Mouse (Mus musculus): ENCODE measurements at regions not wholly inside any gene's neighbourhood (a gene's known extent, or its start where the extent isn't known, plus 50 kb on each side); places are given as distances from the start of the nearest gene placed in this dataset.

- Histone ChIP-seq H3K4me1 (ENCODE audit: control insufficient read depth, insufficient read depth, low read length) (0 out of 2 replicates have a peak, but pooled peaks cover 8% of the 10 kb centered on the region), H3K4me2 (replicated peaks; ENCODE audit: low read depth, low read length, severe bottlenecking) (no peak overlapping the region), H3K27me3 (ENCODE audit: control insufficient read depth, insufficient read depth, low read length) (no peaks in the 10 kb centered on the region), H3K27ac (replicated peaks; ENCODE audit: low read depth, low read length) (no peak overlapping the region), H3K9me3 (ENCODE audit: control insufficient read depth, low read length) (no peaks in the 10 kb centered on the region; the same call in 1 of the 2 replicates), H3K9ac (ENCODE audit: low read depth, low read length, severe bottlenecking) (no peak overlapping the region), H3K4me3 (replicated peaks; ENCODE audit: low read length) (no peak overlapping the region), H3K36me3 (ENCODE audit: control insufficient read depth, insufficient read depth, low read length) (no peaks in the 10 kb centered on the region)
- DNase-seq (ENCODE audit: low spot score): no peak
- no peak for TF ChIP-seq POLR2A (IDR thresholded peaks at IDR 0.05; ENCODE audit: borderline replicate concordance, extremely low read depth, insufficient read depth, insufficient read length)
- no peak for ATAC-seq (ENCODE audit: low FRiP score, low read depth)
- WGBS: 83% methylated on average over 1 of the region's 1 CpGs
Observed at GRCm38 (mm10) chr9:61008446-61008845, 214.1 kb downstream of the Uaca start.

DNA sequence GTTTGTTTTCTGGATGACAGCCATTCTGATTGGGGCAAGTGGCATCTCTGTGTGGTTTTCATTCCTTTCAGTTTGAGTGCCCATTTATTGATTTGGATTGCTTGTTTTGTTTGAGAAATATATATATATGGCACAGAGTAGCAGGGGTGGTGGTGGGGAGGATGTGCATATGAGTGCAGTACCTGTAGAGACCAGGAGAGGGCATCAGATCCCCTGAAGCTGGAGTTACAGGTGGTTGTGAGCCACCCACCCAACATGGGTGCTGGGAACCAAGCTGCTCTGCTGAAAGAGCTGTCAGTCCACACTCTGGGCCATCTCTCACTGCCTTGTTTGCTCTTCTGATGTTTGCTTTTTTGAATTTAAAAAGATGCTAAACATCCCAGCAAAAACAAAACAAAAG, 216.7 kb downstream of the Uaca start:
- ATAC-seq (ENCODE audit: low FRiP score, low read depth) (no peak), DNase-seq (ENCODE audit: low spot score) (no peak)
- no peak for TF ChIP-seq POLR2A (IDR thresholded peaks at IDR 0.05; ENCODE audit: borderline replicate concordance, extremely low read depth, insufficient read depth, insufficient read length)
- no peak overlapping the region for H3K27ac ChIP-seq (replicated peaks; ENCODE audit: low read depth, low read length)
- H3K9ac ChIP-seq (ENCODE audit: low read depth, low read length, severe bottlenecking): no peak overlapping the region
- H3K36me3 ChIP-seq (ENCODE audit: control insufficient read depth, insufficient read depth, low read length): no peaks in the 10 kb centered on the region
- H3K4me2 ChIP-seq (replicated peaks; ENCODE audit: low read depth, low read length, severe bottlenecking): no peak overlapping the region
- H3K27me3 ChIP-seq (ENCODE audit: control insufficient read depth, insufficient read depth, low read length): no peaks in the 10 kb centered on the region
- H3K9me3 ChIP-seq (ENCODE audit: control insufficient read depth, low read length): no peaks in the 10 kb centered on the region; the same call in 1 of the 2 replicates
- H3K4me3 ChIP-seq (replicated peaks; ENCODE audit: low read length): no peak overlapping the region
- peaks cover 18% of the 10 kb centered on the region; the same call in 1 of the 2 replicates for H3K4me1 ChIP-seq (ENCODE audit: control insufficient read depth, insufficient read depth, low read length)

DNA sequence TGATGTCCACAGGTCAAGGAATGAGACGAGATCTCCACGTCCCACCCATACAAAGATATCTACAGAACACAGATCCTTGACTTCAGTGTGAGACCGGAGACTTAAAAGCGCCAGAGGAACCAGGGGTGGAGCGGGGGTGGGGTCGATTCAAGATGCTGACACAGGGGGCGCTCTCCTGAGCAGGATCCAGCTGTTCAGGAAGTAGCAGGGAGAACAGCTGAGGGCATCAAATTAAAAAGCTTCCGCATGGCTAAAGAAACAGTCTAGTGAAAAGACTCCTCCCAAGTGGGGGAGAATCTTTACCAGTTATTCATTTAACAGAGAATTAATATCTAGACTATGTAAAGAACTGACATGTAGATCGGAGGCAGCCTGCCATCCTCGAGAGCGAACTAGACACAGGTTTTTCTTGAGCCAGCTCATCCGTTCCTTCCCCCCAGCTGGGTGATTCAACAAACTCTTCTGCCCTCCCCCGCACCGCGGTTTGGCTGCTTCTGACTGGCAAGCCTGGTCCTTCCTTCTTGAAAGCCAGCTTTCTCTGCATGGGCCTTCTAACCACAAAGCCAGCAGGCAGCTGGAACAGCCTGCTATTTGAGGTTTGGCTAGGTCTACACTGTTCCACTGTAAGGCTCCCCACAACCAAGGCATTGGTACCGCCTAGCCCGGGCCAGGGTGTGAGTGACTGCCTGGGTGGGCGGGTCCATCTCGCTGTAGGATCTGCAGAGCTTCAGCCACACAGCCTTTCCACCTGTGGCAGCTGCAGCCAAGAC, 218.6 kb downstream of the Uaca start:
- DNase-seq (ENCODE audit: low spot score) (peak; percentile 80), ATAC-seq (ENCODE audit: low FRiP score, low read depth) (peak; percentile 82)
- peaks cover 23% of the 10 kb centered on the region; the same call in 1 of the 2 replicates for H3K4me1 ChIP-seq (ENCODE audit: control insufficient read depth, insufficient read depth, low read length)
- no peak overlapping the region for H3K4me3 ChIP-seq (replicated peaks; ENCODE audit: low read length)
- no peaks in the 10 kb centered on the region for H3K27me3 ChIP-seq (ENCODE audit: control insufficient read depth, insufficient read depth, low read length)
- no peak overlapping the region for H3K4me2 ChIP-seq (replicated peaks; ENCODE audit: low read depth, low read length, severe bottlenecking)
- no peak overlapping the region for H3K9ac ChIP-seq (ENCODE audit: low read depth, low read length, severe bottlenecking)
- no peaks in the 10 kb centered on the region; the same call in 1 of the 2 replicates for H3K9me3 ChIP-seq (ENCODE audit: control insufficient read depth, low read length)
- TF ChIP-seq POLR2A (IDR thresholded peaks at IDR 0.05; ENCODE audit: borderline replicate concordance, extremely low read depth, insufficient read depth, insufficient read length): no peak
- WGBS: 55% methylated on average over 19 of the region's 19 CpGs
- H3K27ac ChIP-seq (replicated peaks; ENCODE audit: low read depth, low read length): no peak overlapping the region
- H3K36me3 ChIP-seq (ENCODE audit: control insufficient read depth, insufficient read depth, low read length): no peaks in the 10 kb centered on the region

DNA sequence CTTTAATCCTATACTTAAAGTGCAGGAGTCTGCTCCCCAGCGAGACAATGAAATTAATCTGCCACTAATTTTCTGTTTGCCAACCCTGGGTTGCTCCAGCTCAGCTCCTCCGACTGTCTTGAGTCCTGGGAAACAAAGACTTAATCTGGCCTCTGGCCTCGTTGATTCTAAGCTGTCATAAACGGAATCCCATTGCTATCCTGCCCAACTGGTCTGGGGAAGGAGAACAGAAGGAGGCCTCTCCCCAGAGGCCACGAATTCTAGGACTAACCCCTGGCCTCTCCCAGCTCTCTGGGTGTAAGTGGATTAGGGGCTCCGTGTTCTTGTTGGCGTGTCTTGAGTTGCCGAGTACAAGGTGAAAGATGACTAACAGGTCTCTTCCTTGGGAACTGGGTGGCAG, 219.8 kb downstream of the Uaca start:
- H3K4me3 ChIP-seq (replicated peaks; ENCODE audit: low read length): no peak overlapping the region
- H3K4me1 ChIP-seq (ENCODE audit: control insufficient read depth, insufficient read depth, low read length): peaks cover 23% of the 10 kb centered on the region; the same call in 1 of the 2 replicates
- 60% methylated on average over 8 of the region's 8 CpGs for WGBS
- H3K9ac ChIP-seq (ENCODE audit: low read depth, low read length, severe bottlenecking): no peak overlapping the region
- no peak overlapping the region for H3K4me2 ChIP-seq (replicated peaks; ENCODE audit: low read depth, low read length, severe bottlenecking)
- H3K27ac ChIP-seq (replicated peaks; ENCODE audit: low read depth, low read length): no peak overlapping the region
- H3K36me3 ChIP-seq (ENCODE audit: control insufficient read depth, insufficient read depth, low read length): no peaks in the 10 kb centered on the region
- ATAC-seq (ENCODE audit: low FRiP score, low read depth) (no peak), DNase-seq (ENCODE audit: low spot score) (no peak)
- TF ChIP-seq POLR2A (IDR thresholded peaks at IDR 0.05; ENCODE audit: borderline replicate concordance, extremely low read depth, insufficient read depth, insufficient read length): no peak
- H3K27me3 ChIP-seq (ENCODE audit: control insufficient read depth, insufficient read depth, low read length): no peaks in the 10 kb centered on the region
- H3K9me3 ChIP-seq (ENCODE audit: control insufficient read depth, low read length): no peaks in the 10 kb centered on the region; the same call in 1 of the 2 replicates

DNA sequence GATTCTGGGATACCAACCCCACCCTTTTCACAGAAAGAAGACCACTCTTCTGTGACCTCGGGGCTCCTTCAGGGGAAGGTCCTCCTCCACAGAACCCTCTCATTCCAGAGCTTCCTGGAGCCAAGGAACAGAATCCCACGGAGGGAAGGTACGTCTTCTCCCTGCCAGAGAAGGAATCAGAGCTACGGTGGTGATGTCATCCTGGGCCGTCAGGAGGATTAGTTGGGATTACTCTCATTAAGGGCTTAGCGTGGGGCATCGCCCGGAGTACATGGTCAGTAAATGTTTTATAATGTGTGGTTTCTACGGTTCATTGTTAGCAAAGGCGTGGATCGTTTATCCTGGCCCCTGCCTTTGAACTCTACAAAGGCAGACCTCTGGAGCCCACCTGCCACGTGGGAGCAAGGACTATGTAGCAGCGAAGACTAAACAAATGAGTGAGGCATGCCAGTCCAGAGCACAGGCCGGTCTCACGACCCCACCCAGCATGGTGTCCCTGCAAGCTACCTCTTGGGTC, 221.1 kb downstream of the Uaca start:
- peaks cover 23% of the 10 kb centered on the region; the same call in 1 of the 2 replicates for H3K4me1 ChIP-seq (ENCODE audit: control insufficient read depth, insufficient read depth, low read length)
- DNase-seq (ENCODE audit: low spot score) (no peak), ATAC-seq (ENCODE audit: low FRiP score, low read depth) (no peak)
- WGBS: 21% methylated on average over 15 of the region's 15 CpGs
- H3K4me3 ChIP-seq (replicated peaks; ENCODE audit: low read length): no peak overlapping the region
- no peak overlapping the region for H3K27ac ChIP-seq (replicated peaks; ENCODE audit: low read depth, low read length)
- H3K4me2 ChIP-seq (replicated peaks; ENCODE audit: low read depth, low read length, severe bottlenecking): no peak overlapping the region
- H3K9me3 ChIP-seq (ENCODE audit: control insufficient read depth, low read length): no peaks in the 10 kb centered on the region; the same call in 1 of the 2 replicates
- no peaks in the 10 kb centered on the region for H3K36me3 ChIP-seq (ENCODE audit: control insufficient read depth, insufficient read depth, low read length)
- no peaks in the 10 kb centered on the region for H3K27me3 ChIP-seq (ENCODE audit: control insufficient read depth, insufficient read depth, low read length)
- no peak overlapping the region for H3K9ac ChIP-seq (ENCODE audit: low read depth, low read length, severe bottlenecking)
- no peak for TF ChIP-seq POLR2A (IDR thresholded peaks at IDR 0.05; ENCODE audit: borderline replicate concordance, extremely low read depth, insufficient read depth, insufficient read length)
